Mouse (Mus musculus) neural tube, embryonic 13.5 days (tissue): ENCODE measurements around the gene Crybb1. TPM values are rescaled to one million over a fixed set of nuclear protein-coding genes. Genes with fewer than 3 reads are reported as not detected.

Experiments used
- ATAC-seq: fragments of 200-750 bp; cut with Nextera tagmentation; 2 replicates; pipeline ENCODE4 v1.8.0; 2017; ENCODE audit warnings: low read depth, mild to moderate bottlenecking, moderate TSS enrichment, moderate library complexity
- H3K27ac ChIP-seq: fragments of 300-500 bp; sonication (generic); replicated peaks from 2 replicates; pipeline ENCODE4 v1.5.1; 2015; ENCODE audit warnings: moderate library complexity, mild to moderate bottlenecking, inconsistent platforms
- H3K27me3 ChIP-seq: fragments of 300-500 bp; sonication (generic); 2 replicates; pipeline ENCODE4 v1.6.1; 2015; ENCODE audit warnings: mild to moderate bottlenecking, inconsistent platforms
- H3K36me3 ChIP-seq: fragments of 300-500 bp; sonication (generic); 2 replicates; pipeline ENCODE4 v1.6.1; 2015; ENCODE audit warnings: mild to moderate bottlenecking, inconsistent platforms
- H3K4me1 ChIP-seq: fragments of 300-500 bp; sonication (generic); replicated peaks from 2 replicates; pipeline ENCODE4 v1.6.1; 2015; ENCODE audit warnings: inconsistent platforms
- H3K4me2 ChIP-seq: fragments of 300-500 bp; sonication (generic); 2 replicates; pipeline ENCODE4 v1.6.1; 2015; ENCODE audit warnings: inconsistent platforms, mild to moderate bottlenecking, moderate library complexity
- H3K4me3 ChIP-seq: fragments of 300-500 bp; sonication (generic); 2 replicates; pipeline ENCODE4 v1.5.1; 2015; ENCODE audit warnings: mild to moderate bottlenecking, inconsistent platforms
- H3K9ac ChIP-seq: fragments of 300-500 bp; sonication (generic); 2 replicates; pipeline ENCODE4 v1.6.1; 2015; ENCODE audit warnings: moderate library complexity, mild to moderate bottlenecking, inconsistent platforms
- H3K9me3 ChIP-seq: fragments of 300-500 bp; sonication (generic); 2 replicates; pipeline ENCODE4 v1.6.1; 2016; ENCODE audit warnings: inconsistent platforms
- WGBS: fragments of 180-500 bp; shearing (Covaris S2); methylation state at CpG from one replicate; pipeline ENCODE4 v1.1.7; 2015; 5-methylcytosine and 5-hydroxymethylcytosine counted together
- polyA plus RNA-seq: library from polyadenylated mRNA; unstranded; fragments of >200 nt; fragmentation: Nextera tagmentation; extraction: Ambion mirVana; gene quantifications from 2 replicates; pipeline ENCODE4 v1.2.1, GENCODE M21; 2015

Crybb1 gene
- polyA plus RNA-seq, result 4.5 and 7.6 TPM in 2 replicates

GRCm38 (mm10) chr5:112255426-112255825 lies at the start of gene Crybb1:
Crybb1 (plus strand) TSS chr5:112255815.
- Histone ChIP-seq H3K4me3 (no peak within 1 kb of the TSS), H3K27ac (0 out of 2 replicates have a peak within 1 kb of the TSS, but pooled peaks have one; percentile 7), H3K36me3 (no peaks in the 10 kb centered on the region), H3K4me2 (no peak within 1 kb of the TSS), H3K9ac (peak within 1 kb of the TSS; percentile 44; the same call in 1 of the 2 replicates), H3K27me3 (no peaks in the 10 kb centered on the region), H3K9me3 (no peaks in the 10 kb centered on the region), H3K4me1 (peaks cover 21% of the 10 kb centered on the region)
- ATAC-seq, result no peak
- WGBS, result 51% methylated on average over 3 of the region's 3 CpGs

- ATAC-seq, result no peak
- Histone ChIP-seq H3K4me3 (no peak overlapping the region), H3K4me2 (no peak overlapping the region), H3K9me3 (no peaks in the 10 kb centered on the region), H3K9ac (no peak overlapping the region; the same call in 1 of the 2 replicates), H3K27me3 (no peaks in the 10 kb centered on the region; the same call in 1 of the 2 replicates), H3K4me1 (peaks cover 5% of the 10 kb centered on the region; the same call in 1 of the 2 replicates), H3K36me3 (no peaks in the 10 kb centered on the region), H3K27ac (no peak overlapping the region)
- WGBS, result 33% methylated on average over 16 of the region's 16 CpGs
Observed at GRCm38 (mm10) chr5:112206543-112207255, 48.9 kb upstream of the Crybb1 start.

- no peak overlapping the region for H3K9ac ChIP-seq
- 64% methylated on average over 4 of the region's 4 CpGs for WGBS
- H3K9me3 ChIP-seq, result no peaks in the 10 kb centered on the region
- no peak for ATAC-seq
- H3K4me2 ChIP-seq, result no peak overlapping the region
- no peak overlapping the region for H3K4me3 ChIP-seq
- peaks cover 13% of the 10 kb centered on the region for H3K4me1 ChIP-seq
- no peaks in the 10 kb centered on the region for H3K36me3 ChIP-seq
- H3K27ac ChIP-seq, result no peak overlapping the region
- no peaks in the 10 kb centered on the region; the same call in 1 of the 2 replicates for H3K27me3 ChIP-seq
Observed at GRCm38 (mm10) chr5:112208321-112208720, 47.3 kb upstream of the Crybb1 start.

- no peaks in the 10 kb centered on the region for H3K9me3 ChIP-seq
- no peak overlapping the region for H3K4me3 ChIP-seq
- no peaks in the 10 kb centered on the region; the same call in 1 of the 2 replicates for H3K27me3 ChIP-seq
- 30% methylated on average over 8 of the region's 8 CpGs for WGBS
- H3K9ac ChIP-seq, result no peak overlapping the region
- H3K4me1 ChIP-seq, result peaks cover 31% of the 10 kb centered on the region
- H3K4me2 ChIP-seq, result no peak overlapping the region
- ATAC-seq, result peak; percentile 21; the same call in 1 of the 2 replicates
- no peak overlapping the region for H3K27ac ChIP-seq
- H3K36me3 ChIP-seq, result no peaks in the 10 kb centered on the region
Observed at GRCm38 (mm10) chr5:112210104-112210503, 45.5 kb upstream of the Crybb1 start.

- Histone ChIP-seq H3K9ac (no peak overlapping the region), H3K9me3 (no peaks in the 10 kb centered on the region), H3K4me1 (peaks cover 44% of the 10 kb centered on the region), H3K36me3 (no peaks in the 10 kb centered on the region), H3K27me3 (no peaks in the 10 kb centered on the region; the same call in 1 of the 2 replicates), H3K27ac (no peak overlapping the region), H3K4me3 (no peak overlapping the region), H3K4me2 (no peak overlapping the region)
- WGBS, result 89% methylated on average over 7 of the region's 7 CpGs
- ATAC-seq, result no peak
Observed at GRCm38 (mm10) chr5:112211911-112212310, 43.7 kb upstream of the Crybb1 start.

- no peak overlapping the region for H3K9ac ChIP-seq
- H3K27me3 ChIP-seq, result no peaks in the 10 kb centered on the region
- 0 out of 2 replicates have a peak overlapping the region, but pooled peaks have one; percentile 13 for H3K4me2 ChIP-seq
- peaks cover 4% of the 10 kb centered on the region; the same call in 1 of the 2 replicates for H3K36me3 ChIP-seq
- ATAC-seq, result no peak
- H3K4me3 ChIP-seq, result no peak overlapping the region
- 49% methylated on average over 6 of the region's 6 CpGs for WGBS
- peak overlapping the region; percentile 88 for H3K27ac ChIP-seq
- H3K9me3 ChIP-seq, result no peaks in the 10 kb centered on the region
- peaks cover 53% of the 10 kb centered on the region for H3K4me1 ChIP-seq
Observed at GRCm38 (mm10) chr5:112212711-112213264, 42.8 kb upstream of the Crybb1 start.

GRCm38 (mm10) chr5:112213331-112214240 lies 42.0 kb upstream of the Crybb1 start:
- Histone ChIP-seq H3K27ac (peak overlapping the region; percentile 88), H3K4me3 (no peak overlapping the region), H3K4me2 (peak overlapping the region; percentile 13), H3K27me3 (no peaks in the 10 kb centered on the region), H3K36me3 (peaks cover 12% of the 10 kb centered on the region), H3K9ac (peak overlapping the region; percentile 55), H3K4me1 (peaks cover 61% of the 10 kb centered on the region), H3K9me3 (no peaks in the 10 kb centered on the region)
- 23% methylated on average over 19 of the region's 19 CpGs for WGBS
- peak; percentile 49 for ATAC-seq

- 2% methylated on average over 10 of the region's 10 CpGs for WGBS
- Histone ChIP-seq H3K27ac (peak overlapping the region; percentile 88), H3K9ac (peak overlapping the region; percentile 55), H3K4me1 (peaks cover 69% of the 10 kb centered on the region), H3K27me3 (no peaks in the 10 kb centered on the region), H3K4me2 (0 out of 2 replicates have a peak overlapping the region, but pooled peaks have one; percentile 14), H3K9me3 (no peaks in the 10 kb centered on the region), H3K4me3 (no peak overlapping the region), H3K36me3 (peaks cover 20% of the 10 kb centered on the region)
- ATAC-seq, result peak; percentile 25
Observed at GRCm38 (mm10) chr5:112214419-112214818, 41.2 kb upstream of the Crybb1 start.

- 11% methylated on average over 12 of the region's 12 CpGs for WGBS
- H3K9me3 ChIP-seq, result no peaks in the 10 kb centered on the region
- peak overlapping the region; percentile 22 for H3K9ac ChIP-seq
- ATAC-seq, result 0 out of 2 replicates have a peak, but pooled peaks have one; percentile 5
- peaks cover 29% of the 10 kb centered on the region for H3K36me3 ChIP-seq
- H3K4me3 ChIP-seq, result no peak overlapping the region
- H3K4me2 ChIP-seq, result peak overlapping the region; percentile 36
- H3K27ac ChIP-seq, result peak overlapping the region; percentile 88
- no peaks in the 10 kb centered on the region for H3K27me3 ChIP-seq
- peaks cover 78% of the 10 kb centered on the region for H3K4me1 ChIP-seq
Observed at GRCm38 (mm10) chr5:112215291-112215751, 40.3 kb upstream of the Crybb1 start.

- H3K36me3 ChIP-seq, result peaks cover 34% of the 10 kb centered on the region
- WGBS, result 32% methylated on average over 9 of the region's 9 CpGs
- peaks cover 83% of the 10 kb centered on the region for H3K4me1 ChIP-seq
- no peaks in the 10 kb centered on the region for H3K9me3 ChIP-seq
- 0 out of 2 replicates have a peak, but pooled peaks have one; percentile 2 for ATAC-seq
- peak overlapping the region; percentile 36 for H3K4me2 ChIP-seq
- no peaks in the 10 kb centered on the region for H3K27me3 ChIP-seq
- no peak overlapping the region for H3K4me3 ChIP-seq
- peak overlapping the region; percentile 22 for H3K9ac ChIP-seq
- H3K27ac ChIP-seq, result peak overlapping the region; percentile 88
Observed at GRCm38 (mm10) chr5:112215801-112216251, 39.8 kb upstream of the Crybb1 start.

GRCm38 (mm10) chr5:112216335-112216734 lies 39.3 kb upstream of the Crybb1 start:
- Histone ChIP-seq H3K4me3 (no peak overlapping the region), H3K27me3 (no peaks in the 10 kb centered on the region), H3K9me3 (no peaks in the 10 kb centered on the region), H3K36me3 (peaks cover 39% of the 10 kb centered on the region), H3K4me2 (no peak overlapping the region), H3K27ac (peak overlapping the region; percentile 88), H3K9ac (peak overlapping the region; percentile 22), H3K4me1 (peaks cover 88% of the 10 kb centered on the region)
- ATAC-seq, result no peak
- WGBS, result 54% methylated on average over 7 of the region's 7 CpGs
